Mouse (Mus musculus) brown adipose tissue, adult 24 weeks (tissue): ENCODE measurements around the gene Fam149b. TPM values are rescaled to one million over a fixed set of nuclear protein-coding genes. Genes with fewer than 3 reads are reported as not detected.

Source experiments
- H3K27ac ChIP-seq: fragments of 200-500 bp; replicated peaks from 2 replicates; pipeline ENCODE4 v1.5.1; 2012; ENCODE audit warnings: low read depth, mild to moderate bottlenecking, low read length
- H3K4me1 ChIP-seq: fragments of 200-500 bp; 2 replicates; pipeline ENCODE4 v1.6.1; 2012; ENCODE audit warnings: low read length, mixed read lengths; ENCODE audit not compliant: control insufficient read depth, insufficient read depth, insufficient read length
- H3K4me3 ChIP-seq: fragments of 200-500 bp; 2 replicates; pipeline ENCODE4 v1.5.1; 2012; ENCODE audit warnings: low read depth, mild to moderate bottlenecking, low read length, moderate library complexity; ENCODE audit not compliant: insufficient read depth
- polyA plus RNA-seq: library from polyadenylated mRNA; stranded (reverse); fragments of >200 nt; gene quantifications from 2 replicates; pipeline ENCODE4 v1.2.4, GENCODE M21; 2012; ENCODE audit not compliant: missing spikeins, insufficient read depth, insufficient read length

Fam149b gene
- polyA plus RNA-seq, 1 experiment: 52.7 TPM

DNA sequence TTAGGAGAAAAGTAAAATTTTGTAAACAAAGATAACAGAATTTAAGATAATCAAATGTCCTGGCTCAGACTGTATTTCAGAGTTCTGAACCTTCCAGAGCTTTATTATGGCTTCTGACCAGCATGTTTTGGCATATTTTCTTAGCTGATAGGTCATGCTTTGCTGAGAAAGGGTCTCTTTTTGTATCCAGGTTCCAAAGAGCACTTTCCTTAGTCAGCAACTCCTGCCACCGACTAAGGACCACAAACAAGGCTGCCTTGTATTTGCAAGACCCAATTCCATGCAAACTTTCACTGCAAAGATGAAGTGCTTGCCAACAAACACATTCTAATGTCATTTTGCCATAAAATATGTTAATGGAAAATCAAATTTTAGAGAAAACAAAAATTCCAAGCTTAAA is 81.9 kb downstream of the Fam149b start:
- Histone ChIP-seq H3K4me3 (no peak overlapping the region), H3K27ac (no peak overlapping the region), H3K4me1 (no peaks in the 10 kb centered on the region)

DNA sequence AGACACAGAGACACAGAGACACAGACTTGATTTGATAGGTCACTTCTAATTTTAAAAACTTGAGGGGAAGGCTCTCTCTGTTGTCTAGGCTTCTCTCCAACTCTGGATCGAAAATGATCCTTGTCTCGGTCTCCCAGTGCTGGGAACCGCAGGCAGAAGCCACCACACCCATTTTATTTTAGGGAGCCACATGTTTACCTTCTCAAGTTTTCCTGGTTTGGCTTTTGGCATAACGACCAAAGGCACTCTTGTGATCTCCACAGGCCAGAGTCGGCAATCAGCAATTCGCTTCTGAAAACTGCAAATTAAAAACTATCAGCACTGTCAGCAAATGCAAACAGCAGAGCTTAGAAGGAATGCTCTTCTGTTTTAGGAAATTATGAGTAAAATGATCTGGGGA is 83.8 kb downstream of the Fam149b start:
- no peak overlapping the region for H3K27ac ChIP-seq
- H3K4me3 ChIP-seq: no peak overlapping the region
- H3K4me1 ChIP-seq: no peaks in the 10 kb centered on the region

DNA sequence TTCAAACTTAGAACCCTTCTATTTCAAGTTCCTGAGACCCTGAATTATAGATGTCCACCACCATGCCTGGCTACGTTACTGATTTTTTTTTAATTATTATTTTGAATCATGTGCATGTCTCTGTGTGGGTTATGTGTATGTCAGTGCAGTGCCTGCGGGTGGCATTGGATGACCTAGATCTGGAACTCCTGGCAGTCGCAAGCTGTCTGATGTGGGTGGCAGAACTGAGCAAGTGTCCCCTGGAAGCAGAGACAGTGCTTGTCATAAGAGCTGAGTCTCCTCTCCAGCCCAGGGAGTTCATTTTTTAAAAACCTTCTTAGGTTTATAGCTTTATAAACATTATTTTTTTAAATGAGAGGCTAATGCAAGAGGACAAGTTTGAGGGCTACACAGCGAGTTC is 84.5 kb downstream of the Fam149b start:
- H3K4me3 ChIP-seq: no peak overlapping the region
- H3K4me1 ChIP-seq: no peaks in the 10 kb centered on the region
- H3K27ac ChIP-seq: no peak overlapping the region

Other genes starting within 250 kb of the Fam149b start
- 2.5 and 3.7 TPM in 2 replicates for gene Saysd1, start 209.6 kb upstream of the Fam149b start, polyA plus RNA-seq
- gene Kcnk5, start 166.4 kb upstream of the Fam149b start, polyA plus RNA-seq: 0.54 and 0.59 TPM in 2 replicates
- gene Kcnk16, start 79.0 kb upstream of the Fam149b start, polyA plus RNA-seq: not detected in 2 replicates
- 92.5 and 106 TPM in 2 replicates for gene Nudt13, start 53.5 kb upstream of the Fam149b start, polyA plus RNA-seq
- 18.7 and 18.9 TPM in 2 replicates for gene Ecd, start within 50 bp of the Fam149b start, polyA plus RNA-seq
- gene Dnajc9, start 40.7 kb downstream of the Fam149b start, polyA plus RNA-seq: 19.8 and 23.9 TPM in 2 replicates
- 161 and 166 TPM in 2 replicates for gene Mrps16, start 45.5 kb downstream of the Fam149b start, polyA plus RNA-seq
- gene Cfap70, start 104.1 kb downstream of the Fam149b start, polyA plus RNA-seq: not detected in 2 replicates
- 77.1 and 98.1 TPM in 2 replicates for gene Anxa7, start 132.0 kb downstream of the Fam149b start, polyA plus RNA-seq
- not detected in 2 replicates for gene Mss51, start 148.7 kb downstream of the Fam149b start, polyA plus RNA-seq
- 53.9 and 58.3 TPM in 2 replicates for gene Ppp3cb, start 198.4 kb downstream of the Fam149b start, polyA plus RNA-seq